Mouse (Mus musculus) testis, postnatal 14 days (tissue): ENCODE results near the gene Espn.

ENCODE experiments used
- DNase-seq: peaks from one replicate; pipeline ENCODE4 v3.0.0; 2021; ENCODE audit warnings: low spot score

Espn gene

DNA sequence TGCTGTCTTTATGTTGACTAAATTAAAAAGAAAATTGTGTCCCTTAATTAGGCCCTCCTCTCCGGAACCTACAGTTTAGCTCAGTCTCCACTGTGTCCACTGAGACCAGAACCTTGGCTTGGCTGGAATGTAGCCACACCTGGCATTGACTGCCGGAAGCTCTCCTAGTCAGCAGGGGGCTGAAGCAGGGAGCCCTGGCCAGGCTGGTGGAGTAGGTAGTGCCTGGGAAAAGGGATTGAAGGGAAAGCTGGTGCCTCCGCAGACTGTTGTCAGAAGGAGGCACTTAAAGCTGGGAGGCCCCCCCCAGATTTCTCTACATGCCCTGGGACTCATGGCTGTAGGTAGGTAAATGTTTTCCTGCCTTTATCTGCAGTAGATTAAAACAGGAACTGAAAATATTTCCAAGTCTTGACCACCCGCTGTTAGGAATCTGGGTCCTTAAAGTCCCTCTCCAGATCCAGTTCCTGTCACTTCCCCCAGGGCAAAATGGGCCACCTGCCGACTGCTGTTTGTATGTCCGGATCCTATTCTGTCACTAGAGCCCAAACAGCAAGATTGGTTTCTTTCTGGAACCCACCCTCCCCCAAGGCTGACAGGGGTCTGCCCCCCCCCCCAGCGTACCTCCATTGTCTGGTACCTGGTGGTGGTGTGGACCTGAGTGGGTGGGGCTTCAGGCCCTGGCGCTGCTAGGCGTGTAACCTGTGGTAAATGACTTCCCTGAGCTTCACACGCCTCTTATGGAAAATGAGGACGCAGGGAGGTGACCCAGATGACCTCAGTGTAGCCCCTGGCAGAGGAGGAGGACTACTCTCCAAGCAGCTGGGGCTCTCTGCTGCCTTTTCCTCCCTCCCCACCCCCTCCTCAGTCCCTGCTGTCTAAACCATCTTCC, 54.0 kb downstream of the Espn start:
- no peak for DNase-seq

DNA sequence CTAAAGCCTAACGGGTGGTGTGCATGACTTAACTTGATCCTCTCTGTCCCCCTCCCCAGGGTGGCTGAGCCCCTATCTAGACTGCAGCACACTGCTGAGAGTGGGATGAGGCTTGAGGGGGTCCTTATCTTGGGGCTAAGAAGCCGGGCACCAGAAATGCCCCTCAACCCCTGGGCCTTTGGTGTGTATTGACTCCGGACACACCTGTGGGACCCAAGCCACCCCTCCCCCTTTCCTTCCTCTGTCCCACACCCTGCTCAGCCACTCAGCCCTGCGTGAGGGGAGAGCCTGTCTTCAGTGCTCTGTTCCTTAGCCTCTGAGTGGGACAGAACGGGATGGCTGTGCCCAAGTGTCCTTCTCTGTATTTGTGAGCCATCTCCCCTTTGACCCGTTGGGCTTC, 55.2 kb downstream of the Espn start:
- no peak for DNase-seq

GRCm38 (mm10) chr4:152095937-152096910, 55.9 kb downstream of the Espn start:
- no peak for DNase-seq

- no peak for DNase-seq
Measured at GRCm38 (mm10) chr4:152094233-152094632, 57.9 kb downstream of the Espn start.

DNA sequence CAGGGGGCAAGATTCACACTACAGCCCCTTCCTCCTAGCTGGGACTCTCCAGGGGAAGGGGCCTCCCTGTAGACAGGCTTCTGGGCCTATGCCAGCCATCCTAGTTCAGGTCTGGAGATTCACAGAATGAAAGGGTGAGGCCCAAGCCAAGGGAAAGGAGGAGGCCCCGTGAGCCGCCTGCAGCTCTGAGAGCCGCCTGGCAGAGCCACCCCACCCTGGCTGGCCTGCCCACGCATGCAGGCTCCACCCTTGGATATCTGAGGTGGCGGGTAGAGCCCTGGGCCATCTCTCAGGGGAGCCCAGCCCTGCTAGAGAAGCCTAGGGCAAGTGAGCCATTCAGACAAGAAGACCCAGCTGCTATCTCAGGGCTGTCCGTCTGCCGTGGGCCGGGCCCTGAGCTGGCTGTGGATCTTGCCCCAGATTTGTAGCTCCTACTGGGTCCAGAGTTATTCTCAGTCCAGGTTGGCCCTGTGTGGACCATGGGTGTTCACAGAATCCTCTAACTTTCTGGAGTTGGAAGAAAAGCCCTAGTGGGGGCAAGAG, 59.3 kb downstream of the Espn start:
- DNase-seq = no peak

- no peak for DNase-seq
Measured at GRCm38 (mm10) chr4:152090191-152090590, 62.0 kb downstream of the Espn start.

- no peak for DNase-seq
Measured at GRCm38 (mm10) chr4:152088556-152089120, 63.5 kb downstream of the Espn start.

DNA sequence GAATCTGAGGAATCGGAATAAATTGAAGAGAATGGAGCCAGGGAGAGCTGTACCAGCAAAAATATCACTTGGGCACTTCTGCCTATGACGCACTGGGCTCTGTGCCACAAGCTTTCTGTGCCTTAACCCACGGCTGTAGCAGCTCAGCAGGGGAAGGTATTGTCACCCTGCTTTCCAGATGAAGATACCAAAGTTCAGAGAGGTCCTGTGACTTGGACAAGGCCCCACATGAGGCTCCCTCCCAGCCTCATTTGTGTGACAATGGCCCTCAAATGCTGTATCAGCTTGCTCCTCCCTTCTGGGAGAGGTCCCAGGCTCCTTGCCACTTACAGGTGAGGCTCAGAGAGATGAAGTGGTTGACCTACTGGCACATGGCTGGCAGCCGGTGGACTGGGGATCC, 64.0 kb downstream of the Espn start:
- DNase-seq = no peak

DNA sequence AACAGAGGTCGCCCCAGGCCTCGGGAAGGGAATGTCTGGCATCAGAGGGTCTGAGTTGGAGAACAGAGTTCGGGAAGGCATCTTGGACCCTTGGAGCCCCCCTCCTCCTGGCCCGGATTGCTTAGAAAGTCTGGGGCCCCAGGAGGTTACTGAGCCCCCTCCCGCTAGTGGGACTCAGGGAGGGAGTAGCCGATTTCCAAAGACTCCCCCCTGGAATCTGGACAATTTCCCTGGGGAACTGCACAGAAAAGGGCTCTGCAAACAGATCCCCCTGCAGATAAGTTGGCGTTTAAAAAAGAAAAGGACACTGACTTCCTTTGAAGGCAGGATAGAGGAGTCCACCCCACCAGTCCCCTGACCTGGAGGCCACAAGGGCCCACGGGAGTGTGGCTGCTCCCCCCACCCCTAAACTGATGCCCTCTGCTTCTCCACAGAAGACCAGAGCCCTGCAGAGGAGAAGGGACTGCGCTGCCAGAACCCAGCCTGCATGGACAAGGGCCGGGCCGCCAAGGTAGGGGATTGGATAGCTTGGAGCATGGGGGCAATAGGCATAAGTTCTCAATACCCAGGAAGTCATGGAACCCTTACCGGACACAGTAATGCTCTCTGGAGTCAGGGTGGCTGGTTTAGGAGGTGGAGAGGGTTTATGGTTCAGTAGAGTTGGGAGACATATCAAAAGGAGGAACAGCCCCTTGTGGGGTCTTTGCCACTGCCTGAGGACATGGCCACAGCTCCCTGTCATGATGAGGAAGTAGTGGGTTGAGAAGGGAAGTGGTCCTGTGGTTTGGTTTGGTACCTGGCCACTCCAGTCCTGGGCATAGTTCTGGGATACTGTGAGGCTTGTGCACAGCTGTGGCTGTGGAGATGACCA, 64.7 kb downstream of the Espn start:
- DNase-seq = no peak

DNA sequence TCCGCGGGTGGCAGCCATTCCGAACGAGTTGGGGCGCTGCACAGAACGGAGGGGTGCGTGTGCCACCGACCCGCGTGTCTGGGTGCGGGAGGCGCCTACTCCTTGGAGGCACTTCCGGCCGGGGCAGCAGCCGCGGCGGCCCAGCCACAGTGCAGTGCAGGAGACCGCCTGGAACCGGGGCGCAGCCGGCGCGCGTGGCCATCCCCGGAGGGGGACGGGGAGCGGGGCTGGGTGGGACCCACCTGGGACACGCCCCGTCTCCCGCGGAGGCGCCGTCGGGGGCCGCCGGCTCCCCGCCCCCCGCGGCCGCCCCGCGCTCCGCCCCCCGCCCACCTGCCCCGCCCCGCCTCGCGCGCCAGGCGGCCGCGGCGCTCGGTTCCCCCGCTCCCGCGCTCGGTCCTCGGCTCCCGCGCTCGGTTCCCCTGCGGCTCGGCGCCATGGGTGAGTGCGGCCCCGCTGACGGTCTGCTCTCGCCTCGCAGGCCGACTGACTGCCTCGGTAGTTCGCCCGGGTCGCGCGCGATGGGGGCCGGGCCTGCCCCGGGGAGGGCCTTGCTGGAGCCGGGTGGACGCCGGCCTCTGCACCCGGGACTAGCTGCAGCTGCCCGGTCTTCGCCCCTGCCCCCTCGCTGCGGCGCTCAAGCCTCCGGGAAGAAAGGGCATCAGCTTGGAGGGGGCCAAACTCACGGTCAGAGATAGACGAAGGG, 65.5 kb downstream of the Espn start:
- peak; percentile 67 for DNase-seq

GRCm38 (mm10) chr4:152084616-152085015, 67.6 kb downstream of the Espn start:
- peak; percentile 75 for DNase-seq

- no peak for DNase-seq
Measured at GRCm38 (mm10) chr4:152083611-152084220, 68.5 kb downstream of the Espn start.

DNA sequence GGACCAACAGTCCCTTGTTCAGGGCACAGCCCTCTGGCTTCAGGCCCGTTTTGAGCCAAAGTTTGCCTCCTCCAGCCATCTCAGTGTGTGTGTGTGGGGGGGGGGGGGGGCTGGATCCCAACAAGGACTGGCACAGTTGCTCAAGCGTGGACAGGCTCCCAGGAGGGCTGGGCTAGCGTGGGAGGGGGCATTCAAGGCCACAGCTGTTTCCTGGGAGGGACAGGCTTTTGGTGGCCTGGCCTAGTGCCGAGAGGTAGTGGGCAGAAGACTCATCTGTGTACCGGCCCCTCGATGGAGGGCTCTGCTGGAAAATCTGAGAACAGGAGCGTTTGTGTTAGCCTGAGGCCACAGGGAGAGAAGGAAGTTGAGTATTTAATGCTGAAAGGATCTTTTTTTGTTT, 72.2 kb downstream of the Espn start:
- peak; percentile 79 for DNase-seq

DNA sequence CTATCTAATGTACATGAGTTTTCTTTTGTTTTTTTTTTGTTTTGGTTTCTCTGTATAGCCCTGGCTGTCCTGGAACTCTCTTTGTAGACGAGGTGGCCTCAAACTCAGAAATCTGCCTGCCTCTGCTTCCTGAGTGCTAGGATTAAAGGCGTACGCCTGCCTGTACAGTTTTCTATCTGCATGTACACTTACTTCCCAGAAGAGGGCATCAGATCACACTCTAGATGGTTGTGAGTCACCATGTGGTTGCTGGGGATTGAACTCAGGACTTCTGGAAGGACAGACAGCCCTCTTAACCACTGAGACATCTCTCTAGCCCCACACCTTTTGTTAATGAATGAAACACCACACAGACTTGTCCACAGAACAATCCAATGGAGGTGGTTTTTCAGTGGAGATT, 72.9 kb downstream of the Espn start:
- DNase-seq = no peak

GRCm38 (mm10) chr4:152078105-152078530, 74.1 kb downstream of the Espn start:
- no peak for DNase-seq

DNA sequence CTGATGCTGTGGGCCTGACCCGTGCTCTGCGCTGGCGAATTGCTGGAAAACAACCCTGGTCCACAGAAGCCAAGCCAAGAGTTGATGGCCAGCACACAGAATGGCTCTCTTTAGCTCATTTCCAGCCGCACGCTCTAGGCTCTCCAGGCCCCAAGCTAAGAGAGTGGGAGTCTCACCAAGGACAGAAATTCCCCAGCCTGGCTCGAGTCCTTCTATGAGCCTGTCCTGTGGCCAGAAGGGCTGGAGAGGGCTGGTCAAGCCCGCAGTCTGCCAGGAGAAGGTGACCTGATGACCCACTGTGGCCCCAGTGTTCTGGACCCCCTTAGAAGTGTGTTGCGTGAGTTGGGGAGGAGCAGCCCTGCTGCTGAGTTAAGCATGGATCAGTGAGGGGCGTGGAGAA, 75.0 kb downstream of the Espn start:
- DNase-seq = no peak

DNA sequence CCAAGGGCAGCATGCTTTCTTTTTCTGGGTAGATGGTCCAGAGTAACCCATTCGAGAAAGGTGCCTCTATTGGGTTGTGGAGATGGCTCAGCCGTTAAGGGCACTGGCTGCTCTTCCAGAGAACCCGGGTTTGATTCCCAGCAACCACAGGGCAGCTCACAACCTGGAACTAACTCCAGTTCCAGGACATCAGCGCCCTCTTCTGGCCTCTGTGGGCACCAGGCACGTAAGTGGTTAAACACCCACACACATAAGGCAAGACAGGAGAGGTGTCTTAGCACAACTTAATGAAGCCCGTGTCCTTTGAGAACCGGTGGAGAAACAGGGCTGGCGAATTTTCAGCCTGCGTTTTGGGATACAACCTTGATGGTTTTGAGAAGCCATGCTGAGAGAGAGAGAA, 77.6 kb downstream of the Espn start:
- no peak for DNase-seq

DNA sequence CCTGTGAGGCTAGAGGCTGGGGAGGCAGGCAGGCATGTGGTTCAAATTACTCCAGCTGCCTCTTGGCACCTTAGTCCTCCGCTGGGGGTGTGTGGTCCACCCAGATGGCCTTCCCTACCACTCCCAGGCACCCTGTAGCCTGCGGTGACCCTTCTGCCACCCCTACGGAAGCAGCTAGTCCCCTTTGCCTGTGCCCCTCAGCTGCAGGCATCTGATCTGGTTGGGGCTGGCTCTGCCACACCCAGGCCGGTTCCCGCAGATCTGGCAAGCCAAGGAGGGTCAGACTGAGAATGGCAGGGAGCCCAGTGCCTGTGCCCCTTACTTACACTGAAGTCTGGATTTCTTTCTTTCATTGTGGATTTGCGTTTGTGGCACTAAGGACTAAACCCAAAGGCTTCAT, 78.5 kb downstream of the Espn start:
- DNase-seq = no peak

DNA sequence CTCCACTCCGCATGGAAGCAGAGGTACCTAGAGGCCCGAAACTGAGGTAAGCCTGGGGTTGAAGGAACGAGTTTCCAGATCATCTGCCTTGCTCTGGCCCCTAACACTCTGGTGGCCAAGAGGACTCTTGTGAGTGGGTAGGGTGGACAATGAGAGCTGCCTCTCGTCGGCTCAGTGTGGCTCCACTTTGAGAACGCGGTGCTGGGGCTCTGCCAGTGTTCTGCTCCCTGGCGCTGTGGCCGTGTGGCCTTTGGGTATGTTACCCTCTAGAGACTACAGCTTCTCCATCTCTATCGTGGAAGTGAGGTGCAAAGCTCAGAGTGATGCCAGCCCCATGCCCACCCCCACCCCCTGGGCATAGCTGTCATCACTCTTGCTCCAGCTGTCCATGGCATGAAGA, 79.5 kb downstream of the Espn start:
- DNase-seq = no peak

GRCm38 (mm10) chr4:152072121-152072601, 80.0 kb downstream of the Espn start, which contains the start of gene Plekhg5:
Plekhg5 (plus strand) TSS chr4:152072498.
- no peak for DNase-seq
